Mouse (Mus musculus) cortical plate, adult 2 months (tissue): ENCODE measurements at regions not wholly inside any gene's neighbourhood (a gene's known extent, or its start where the extent isn't known, plus 50 kb on each side); places are given as distances from the start of the nearest gene placed in this dataset.

ENCODE experiments used
- CTCF ChIP-seq: fragments of 200-500 bp; IDR thresholded peaks from 2 replicates; pipeline ENCODE4 v1.5.1; 2011; ENCODE audit warnings: mild to moderate bottlenecking, control low read depth, low read length; ENCODE audit not compliant: insufficient read depth; ENCODE audit errors: extremely low read depth
- POLR2A ChIP-seq: fragments of 200-500 bp; IDR thresholded peaks from 2 replicates; pipeline ENCODE4 v1.6.1; 2011; ENCODE audit warnings: mild to moderate bottlenecking, low read length, control low read depth; ENCODE audit not compliant: insufficient read depth; ENCODE audit errors: extremely low read depth

GRCm38 (mm10) chr1:77790974-77791373 is 276.1 kb upstream of the Epha4 start:
- no peak for TF ChIP-seq POLR2A
- TF ChIP-seq CTCF, result no peak
